Mouse (Mus musculus): ENCODE data around the gene Dhrs3. TPM values are rescaled to one million over a fixed set of nuclear protein-coding genes. Genes with fewer than 3 reads are reported as not detected.
A peak's percentile ranks its signal among the peaks of the same experiment; 100 is the strongest.

The Dhrs3 gene
- polyA plus RNA-seq, 1 experiment from 2014 or later, result 122 TPM

GRCm38 (mm10) chr4:144928693-144929436 lies 36.2 kb downstream of the Dhrs3 start:
- no peak overlapping the region for H3K27ac ChIP-seq (ENCODE audit: low read length)
- no peak for ATAC-seq
- H3K4me2 ChIP-seq (ENCODE audit: low read depth, low read length), result no peak overlapping the region
- H3K4me1 ChIP-seq (ENCODE audit: control insufficient read depth, insufficient read depth, low read length), result peaks cover 24% of the 10 kb centered on the region
- H3K36me3 ChIP-seq (ENCODE audit: control insufficient read depth, insufficient read depth, low read length), result peaks cover 10% of the 10 kb centered on the region
- no peak overlapping the region for H3K9ac ChIP-seq (ENCODE audit: low read depth, low read length)
- 82% methylated on average over 5 of the region's 5 CpGs for WGBS
- H3K9me3 ChIP-seq (ENCODE audit: control insufficient read depth, low read length), result no peaks in the 10 kb centered on the region
- no peak overlapping the region for H3K4me3 ChIP-seq (ENCODE audit: low read length)
- H3K27me3 ChIP-seq (replicated peaks; ENCODE audit: control insufficient read depth, insufficient read depth, low read length), result no peaks in the 10 kb centered on the region

GRCm38 (mm10) chr4:144929811-144930221 lies 37.2 kb downstream of the Dhrs3 start:
- Histone ChIP-seq H3K4me1 (ENCODE audit: control insufficient read depth, insufficient read depth, low read length) (peaks cover 24% of the 10 kb centered on the region), H3K4me2 (ENCODE audit: low read depth, low read length) (no peak overlapping the region), H3K9me3 (ENCODE audit: control insufficient read depth, low read length) (no peaks in the 10 kb centered on the region), H3K27ac (ENCODE audit: low read length) (peak overlapping the region; percentile 81), H3K9ac (ENCODE audit: low read depth, low read length) (0 out of 2 replicates have a peak overlapping the region, but pooled peaks have one; percentile 31), H3K4me3 (ENCODE audit: low read length) (no peak overlapping the region), H3K27me3 (replicated peaks; ENCODE audit: control insufficient read depth, insufficient read depth, low read length) (no peaks in the 10 kb centered on the region), H3K36me3 (ENCODE audit: control insufficient read depth, insufficient read depth, low read length) (peaks cover 10% of the 10 kb centered on the region)
- ATAC-seq, result peak; percentile 23
- WGBS, result 79% methylated on average over 1 of the region's 1 CpGs

GRCm38 (mm10) chr4:144930366-144930765 lies 37.7 kb downstream of the Dhrs3 start:
- Histone ChIP-seq H3K9ac (ENCODE audit: low read depth, low read length) (no peak overlapping the region), H3K4me3 (ENCODE audit: low read length) (no peak overlapping the region), H3K36me3 (ENCODE audit: control insufficient read depth, insufficient read depth, low read length) (peaks cover 10% of the 10 kb centered on the region), H3K4me2 (ENCODE audit: low read depth, low read length) (no peak overlapping the region), H3K27me3 (replicated peaks; ENCODE audit: control insufficient read depth, insufficient read depth, low read length) (no peaks in the 10 kb centered on the region), H3K9me3 (ENCODE audit: control insufficient read depth, low read length) (no peaks in the 10 kb centered on the region), H3K27ac (ENCODE audit: low read length) (peak overlapping the region; percentile 81), H3K4me1 (ENCODE audit: control insufficient read depth, insufficient read depth, low read length) (peaks cover 24% of the 10 kb centered on the region)
- peak; percentile 78 for ATAC-seq
- WGBS, result 18% methylated on average over 10 of the region's 10 CpGs

- H3K27ac ChIP-seq (ENCODE audit: low read length), result peak overlapping the region; percentile 81
- H3K9me3 ChIP-seq (ENCODE audit: control insufficient read depth, low read length), result no peaks in the 10 kb centered on the region
- H3K27me3 ChIP-seq (replicated peaks; ENCODE audit: control insufficient read depth, insufficient read depth, low read length), result no peaks in the 10 kb centered on the region
- no peak overlapping the region for H3K9ac ChIP-seq (ENCODE audit: low read depth, low read length)
- peaks cover 10% of the 10 kb centered on the region for H3K36me3 ChIP-seq (ENCODE audit: control insufficient read depth, insufficient read depth, low read length)
- 60% methylated on average over 7 of the region's 7 CpGs for whole genome bisulfite sequencing
- no peak overlapping the region for H3K4me3 ChIP-seq (ENCODE audit: low read length)
- peak; percentile 43 for ATAC-seq
- peaks cover 24% of the 10 kb centered on the region for H3K4me1 ChIP-seq (ENCODE audit: control insufficient read depth, insufficient read depth, low read length)
- H3K4me2 ChIP-seq (ENCODE audit: low read depth, low read length), result no peak overlapping the region
Observed at GRCm38 (mm10) chr4:144931167-144931566, 38.5 kb downstream of the Dhrs3 start.

- H3K4me2 ChIP-seq (ENCODE audit: low read depth, low read length), result no peak overlapping the region
- no peak for ATAC-seq
- H3K36me3 ChIP-seq (ENCODE audit: control insufficient read depth, insufficient read depth, low read length), result no peaks in the 10 kb centered on the region
- no peak overlapping the region for H3K4me3 ChIP-seq (ENCODE audit: low read length)
- H3K27me3 ChIP-seq (replicated peaks; ENCODE audit: control insufficient read depth, insufficient read depth, low read length), result no peaks in the 10 kb centered on the region
- H3K4me1 ChIP-seq (ENCODE audit: control insufficient read depth, insufficient read depth, low read length), result peaks cover 19% of the 10 kb centered on the region
- H3K9ac ChIP-seq (ENCODE audit: low read depth, low read length), result no peak overlapping the region
- H3K9me3 ChIP-seq (ENCODE audit: control insufficient read depth, low read length), result no peaks in the 10 kb centered on the region
- H3K27ac ChIP-seq (ENCODE audit: low read length), result no peak overlapping the region
- 18% methylated on average over 1 of the region's 1 CpGs for WGBS
Observed at GRCm38 (mm10) chr4:144934501-144934900, 41.9 kb downstream of the Dhrs3 start.

GRCm38 (mm10) chr4:144936563-144937154 lies 44.0 kb downstream of the Dhrs3 start:
- Histone ChIP-seq H3K9ac (ENCODE audit: low read depth, low read length) (no peak overlapping the region), H3K4me3 (ENCODE audit: low read length) (no peak overlapping the region), H3K36me3 (ENCODE audit: control insufficient read depth, insufficient read depth, low read length) (no peaks in the 10 kb centered on the region), H3K4me2 (ENCODE audit: low read depth, low read length) (no peak overlapping the region), H3K27me3 (replicated peaks; ENCODE audit: control insufficient read depth, insufficient read depth, low read length) (no peaks in the 10 kb centered on the region), H3K4me1 (ENCODE audit: control insufficient read depth, insufficient read depth, low read length) (0 out of 2 replicates have a peak, but pooled peaks cover 5% of the 10 kb centered on the region), H3K9me3 (ENCODE audit: control insufficient read depth, low read length) (no peaks in the 10 kb centered on the region), H3K27ac (ENCODE audit: low read length) (no peak overlapping the region)
- WGBS, result 81% methylated on average over 3 of the region's 3 CpGs
- no peak for ATAC-seq

GRCm38 (mm10) chr4:144939847-144940411 lies 47.3 kb downstream of the Dhrs3 start:
- H3K9me3 ChIP-seq (ENCODE audit: control insufficient read depth, low read length), result no peaks in the 10 kb centered on the region
- no peak overlapping the region for H3K4me3 ChIP-seq (ENCODE audit: low read length)
- H3K9ac ChIP-seq (ENCODE audit: low read depth, low read length), result no peak overlapping the region
- no peak for ATAC-seq
- no peak overlapping the region for H3K27ac ChIP-seq (ENCODE audit: low read length)
- WGBS, result 85% methylated on average over 4 of the region's 4 CpGs
- H3K36me3 ChIP-seq (ENCODE audit: control insufficient read depth, insufficient read depth, low read length), result no peaks in the 10 kb centered on the region
- H3K4me1 ChIP-seq (ENCODE audit: control insufficient read depth, insufficient read depth, low read length), result 0 out of 2 replicates have a peak, but pooled peaks cover 5% of the 10 kb centered on the region
- no peaks in the 10 kb centered on the region for H3K27me3 ChIP-seq (replicated peaks; ENCODE audit: control insufficient read depth, insufficient read depth, low read length)
- no peak overlapping the region for H3K4me2 ChIP-seq (ENCODE audit: low read depth, low read length)

- H3K4me3 ChIP-seq (ENCODE audit: low read length), result no peak overlapping the region
- no peaks in the 10 kb centered on the region for H3K9me3 ChIP-seq (ENCODE audit: control insufficient read depth, low read length)
- WGBS, result 59% methylated on average over 13 of the region's 13 CpGs
- H3K27me3 ChIP-seq (replicated peaks; ENCODE audit: control insufficient read depth, insufficient read depth, low read length), result no peaks in the 10 kb centered on the region
- no peak overlapping the region for H3K9ac ChIP-seq (ENCODE audit: low read depth, low read length)
- H3K27ac ChIP-seq (ENCODE audit: low read length), result no peak overlapping the region
- H3K36me3 ChIP-seq (ENCODE audit: control insufficient read depth, insufficient read depth, low read length), result no peaks in the 10 kb centered on the region
- H3K4me2 ChIP-seq (ENCODE audit: low read depth, low read length), result no peak overlapping the region
- H3K4me1 ChIP-seq (ENCODE audit: control insufficient read depth, insufficient read depth, low read length), result 0 out of 2 replicates have a peak, but pooled peaks cover 5% of the 10 kb centered on the region
- 0 out of 2 replicates have a peak, but pooled peaks have one; percentile 31 for ATAC-seq
Observed at GRCm38 (mm10) chr4:144940796-144941462, 48.3 kb downstream of the Dhrs3 start.

GRCm38 (mm10) chr4:144942433-144942832 lies 49.8 kb downstream of the Dhrs3 start:
- Histone ChIP-seq H3K36me3 (ENCODE audit: control insufficient read depth, insufficient read depth, low read length) (no peaks in the 10 kb centered on the region), H3K27me3 (replicated peaks; ENCODE audit: control insufficient read depth, insufficient read depth, low read length) (no peaks in the 10 kb centered on the region), H3K4me2 (ENCODE audit: low read depth, low read length) (no peak overlapping the region), H3K4me3 (ENCODE audit: low read length) (no peak overlapping the region), H3K9me3 (ENCODE audit: control insufficient read depth, low read length) (no peaks in the 10 kb centered on the region), H3K4me1 (ENCODE audit: control insufficient read depth, insufficient read depth, low read length) (peaks cover 7% of the 10 kb centered on the region), H3K27ac (ENCODE audit: low read length) (no peak overlapping the region), H3K9ac (ENCODE audit: low read depth, low read length) (no peak overlapping the region)
- ATAC-seq, result no peak
- WGBS, result 95% methylated on average over 3 of the region's 3 CpGs
